In the genomic region with DNA sequence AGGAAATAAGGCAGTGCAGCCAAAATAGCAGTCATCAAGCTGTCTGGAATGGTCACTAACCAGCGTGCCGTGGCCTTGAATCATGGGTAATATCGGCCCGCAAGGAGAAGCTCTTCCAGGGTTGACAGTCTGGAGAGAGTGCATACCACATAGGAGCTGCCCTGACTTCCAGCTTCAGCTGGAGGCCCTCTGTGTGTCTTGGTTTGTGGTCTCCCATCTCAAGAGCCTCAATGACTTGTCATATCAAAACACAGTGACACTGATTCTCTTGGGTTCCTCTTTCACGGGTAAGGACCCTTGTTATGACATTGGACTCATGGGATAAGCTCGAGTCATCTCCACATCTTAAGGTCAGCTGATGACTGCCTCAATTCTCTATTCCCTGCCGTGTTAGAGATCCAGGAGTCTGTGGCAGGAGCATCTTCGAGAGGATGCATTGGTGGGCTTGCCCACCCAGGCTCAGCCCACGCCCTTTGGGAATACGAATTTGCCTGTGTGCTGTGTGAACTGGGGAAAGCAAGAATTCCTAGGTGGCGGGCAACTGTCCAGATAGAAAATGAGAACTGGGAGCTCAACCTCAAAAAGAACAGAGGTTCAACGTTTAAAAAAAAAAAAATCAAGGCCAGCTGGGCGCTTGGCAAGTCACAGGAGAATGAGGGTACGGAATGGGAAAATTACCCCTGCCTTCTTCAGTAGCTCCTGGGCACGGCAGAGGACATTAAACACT, we compare ENCODE assay signal across 18 mouse cellular contexts.
"Had no signal": no experiment of that assay in that cellular context is flagged by ENCODE, and none has a peak within 500 bp of the region (broad histone marks: within the 10 kb centered on the region; RNA-seq: fewer than 3 reads in every experiment).

No protein-coding gene starts in this region.

- H3K27ac ChIP-seq: kidney, postnatal 0 days; left cerebral cortex, adult 2 months; limb, embryonic 10.5 days; liver, embryonic 15.5 days; midbrain, embryonic 15.5 days; neural tube, embryonic 12.5 days; stomach, embryonic 15.5 days had no signal

- DNase-seq: kidney, adult 8-10 months; kidney, postnatal 36 days; lung, adult 2 months; lung, postnatal 10 days; right cerebral cortex, postnatal 4 days; thymus, adult 2 months; thymus, postnatal 25 days had no signal

- H3K27me3 ChIP-seq: liver, embryonic 15.5 days; megakaryocyte, embryonic 14.5 days; midbrain, embryonic 15.5 days; neural tube, embryonic 12.5 days; stomach, embryonic 15.5 days had no signal

- H3K4me2 ChIP-seq: liver, embryonic 11.5 days; liver, embryonic 15.5 days; midbrain, embryonic 11.5 days; midbrain, embryonic 15.5 days; neural tube, embryonic 12.5 days; stomach, embryonic 15.5 days had no signal

- ATAC-seq: intestine, embryonic 16.5 days; midbrain, embryonic 15.5 days had no signal

- H3K9me3 ChIP-seq: limb, embryonic 10.5 days; liver, embryonic 15.5 days; midbrain, embryonic 15.5 days; neural tube, embryonic 12.5 days; stomach, embryonic 15.5 days had no signal

- H3K9ac ChIP-seq: liver, embryonic 15.5 days; midbrain, embryonic 15.5 days; neural tube, embryonic 12.5 days; stomach, embryonic 15.5 days had no signal

- H3K4me3 ChIP-seq: left cerebral cortex, adult 2 months; limb, embryonic 10.5 days; liver, embryonic 15.5 days; megakaryocyte, embryonic 14.5 days; midbrain, embryonic 15.5 days; neural tube, embryonic 12.5 days; stomach, embryonic 15.5 days had no signal

- H3K4me1 ChIP-seq: limb, embryonic 10.5 days; liver, embryonic 15.5 days; midbrain, embryonic 15.5 days; neural tube, embryonic 12.5 days; stomach, embryonic 15.5 days had no signal

- H3K36me3 ChIP-seq: limb, embryonic 10.5 days; liver, embryonic 15.5 days; midbrain, embryonic 15.5 days; neural tube, embryonic 12.5 days; stomach, embryonic 15.5 days had no signal
